Mouse (Mus musculus) activated CD4-positive, CD25-positive, alpha-beta regulatory T cell, adult 4 months (primary cell): ENCODE measurements around the gene Dhx38. TPM values are rescaled to one million over a fixed set of nuclear protein-coding genes. Genes with fewer than 3 reads are reported as not detected.

Experiments used
- ATAC-seq: one replicate; pipeline ENCODE4 v1.8.0; 2017
- polyA plus RNA-seq, 2 experiments: library from polyadenylated mRNA; unstranded; fragments of 100-300 nt; shearing (Covaris generic); gene quantifications; one replicate each; pipeline ENCODE4 v1.2.1; 2017

Dhx38 gene
- polyA plus RNA-seq, 2 experiments from 2014 or later = 9.1 to 14.2 TPM

DNA sequence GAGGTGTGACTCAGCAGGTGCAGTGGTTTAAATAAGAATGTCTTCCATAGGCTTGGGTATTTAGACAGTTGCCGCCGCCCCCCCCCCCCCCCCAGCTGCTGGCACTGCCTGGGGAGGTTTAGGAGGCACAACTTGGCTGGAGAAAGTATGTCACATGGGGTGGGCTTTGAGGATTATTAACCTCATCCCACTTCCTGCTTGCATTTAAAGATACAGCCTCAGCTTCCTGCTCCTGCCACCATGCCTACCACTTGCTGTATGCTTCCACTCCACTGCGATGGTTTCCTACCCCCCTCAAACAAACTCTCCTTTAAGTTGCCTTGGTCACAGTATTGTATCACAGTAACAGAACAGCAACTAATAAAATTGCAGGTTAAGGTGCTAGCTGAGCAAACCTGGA lies 21.6 kb downstream of the Dhx38 start:
- no peak for ATAC-seq

GRCm38 (mm10) chr8:109542748-109543519 lies 22.7 kb downstream of the Dhx38 start:
- no peak for ATAC-seq

- ATAC-seq = no peak
These were observed 23.5 kb downstream of the Dhx38 start for GRCm38 (mm10) chr8:109542165-109542564.

- ATAC-seq = no peak
These were observed 29.0 kb downstream of the Dhx38 start for GRCm38 (mm10) chr8:109536703-109537102.

DNA sequence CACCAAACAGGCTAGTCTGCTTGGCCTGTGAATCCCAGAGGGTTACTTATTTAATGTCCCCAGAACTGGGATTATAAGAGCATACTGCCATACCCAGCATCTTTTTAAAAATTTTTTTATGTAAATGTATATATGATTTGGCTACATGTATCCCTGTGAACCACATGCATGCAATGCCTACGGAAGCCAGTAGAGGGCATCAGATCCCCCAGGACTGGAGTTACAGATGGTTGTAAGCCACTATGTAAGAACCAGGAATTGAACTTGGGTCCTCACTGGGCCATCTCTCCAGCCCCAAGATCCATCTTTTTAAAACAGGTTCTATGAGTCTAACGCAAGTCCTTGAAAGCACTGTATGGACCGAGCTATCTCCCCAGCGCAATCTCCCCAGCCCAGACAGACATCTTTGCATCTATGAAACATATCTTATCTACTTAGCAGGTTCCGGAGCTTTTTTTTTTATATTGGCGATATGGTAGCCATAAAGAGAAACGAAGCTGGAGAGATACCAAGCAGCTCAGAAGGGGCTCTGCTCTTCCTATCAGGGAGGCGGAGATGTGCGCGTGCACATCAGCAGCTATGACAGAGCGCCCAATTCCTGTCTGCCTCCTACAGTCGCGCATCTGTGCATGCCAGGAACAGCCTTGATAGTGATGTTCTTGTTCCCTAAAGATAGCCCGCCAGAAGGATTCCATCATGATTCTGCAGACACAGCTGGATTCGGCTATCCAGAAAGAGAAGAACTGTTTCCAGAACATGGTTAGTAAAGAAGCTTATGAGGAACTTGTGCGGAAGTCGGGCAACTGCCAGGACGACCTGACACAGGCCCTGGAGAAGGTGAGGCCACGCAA lies 30.3 kb downstream of the Dhx38 start:
- ATAC-seq = no peak

GRCm38 (mm10) chr8:109524008-109524407 lies 41.7 kb downstream of the Dhx38 start:
- ATAC-seq = no peak

DNA sequence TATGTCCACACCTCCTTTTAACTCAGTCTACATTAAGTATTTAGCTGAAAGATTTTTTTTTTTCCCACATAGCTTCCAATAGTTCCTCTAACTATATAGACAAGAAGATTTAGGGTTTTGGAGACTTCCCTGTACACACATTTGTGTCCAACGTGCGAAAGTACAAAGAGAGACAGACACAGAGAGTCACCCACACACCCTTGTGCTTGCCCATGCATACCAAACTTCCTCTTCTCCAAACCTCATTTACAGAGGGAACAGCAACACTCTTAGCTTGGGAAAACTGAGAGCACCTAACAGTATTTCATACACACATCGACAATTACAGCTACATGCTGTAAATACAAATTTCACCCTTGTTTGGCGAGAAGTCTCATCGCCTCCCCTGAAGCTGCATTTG lies 60.1 kb downstream of the Dhx38 start:
- ATAC-seq = no peak

GRCm38 (mm10) chr8:109503566-109503965 lies 62.1 kb downstream of the Dhx38 start:
- ATAC-seq = no peak

- no peak for ATAC-seq
These were observed 66.5 kb downstream of the Dhx38 start for GRCm38 (mm10) chr8:109499009-109499717.

Other genes starting within 250 kb of the Dhx38 start
- not detected for gene Pmfbp1, start 71.8 kb downstream of the Dhx38 start, polyA plus RNA-seq
- 10 to 100 TPM; 16.5 to 17.9 TPM for gene Txnl4b, start within 50 bp of the Dhx38 start, polyA plus RNA-seq
- not detected for gene Hp, start 13.3 kb upstream of the Dhx38 start, polyA plus RNA-seq
- gene Dhodh, start 42.8 kb upstream of the Dhx38 start, polyA plus RNA-seq = 10 to 100 TPM; 29.0 to 32.3 TPM
- gene Pkd1l3, start 48.7 kb upstream of the Dhx38 start, polyA plus RNA-seq = 1 to 10 TPM in 1 of 2 experiments, under 1 TPM in 1; 0.32 to 1.6 TPM
- 100 to 1,000 TPM; 128 to 129 TPM for gene Ist1, start 127.4 kb upstream of the Dhx38 start, polyA plus RNA-seq
- gene Zfp821, start 139.7 kb upstream of the Dhx38 start, polyA plus RNA-seq = 1 to 10 TPM; 5.1 to 5.5 TPM
- 1 to 10 TPM; 2.2 to 2.8 TPM for gene Atxn1l, start 171.9 kb upstream of the Dhx38 start, polyA plus RNA-seq
- 10 to 100 TPM; 28.9 to 29.2 TPM for gene Ap1g1, start 212.7 kb upstream of the Dhx38 start, polyA plus RNA-seq